Mouse (Mus musculus) testis, adult 2 months (tissue): Measurements from ENCODE around the gene Kcnc4.

Experiments
- CTCF ChIP-seq: fragments of 200-500 bp; IDR thresholded peaks from 2 replicates; pipeline ENCODE4 v1.5.1; 2012; ENCODE audit warnings: low read depth, mild to moderate bottlenecking, inconsistent platforms, low read length, moderate library complexity; ENCODE audit not compliant: control insufficient read depth, insufficient read depth, insufficient replicate concordance
- POLR2A ChIP-seq: fragments of 200-500 bp; IDR thresholded peaks from 2 replicates; pipeline ENCODE4 v1.6.1; 2012; ENCODE audit warnings: low read depth, mild to moderate bottlenecking, inconsistent platforms, low read length, moderate library complexity; ENCODE audit not compliant: control insufficient read depth

DNA sequence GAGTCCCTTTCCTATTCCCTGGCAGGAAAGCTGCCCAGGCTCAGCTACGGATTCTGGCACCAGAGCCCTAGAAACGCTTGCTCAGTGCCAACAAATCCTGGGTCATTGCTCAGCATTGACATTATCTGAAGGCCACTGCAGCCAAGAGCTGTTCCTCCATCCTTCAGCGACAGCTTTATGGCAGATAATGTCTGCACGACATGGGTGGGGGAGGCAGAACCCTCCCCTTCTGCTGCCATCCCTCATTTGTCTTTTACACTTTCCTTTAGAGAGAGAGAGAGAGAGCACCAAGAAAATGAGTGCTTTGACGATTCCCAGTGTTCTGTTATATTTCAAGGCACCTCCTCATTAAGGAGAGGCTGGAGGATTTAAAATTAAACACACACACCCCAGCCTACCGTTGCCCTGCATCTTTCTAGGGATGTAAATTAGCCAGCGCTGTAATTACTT, 42.4 kb upstream of the Kcnc4 start:
- TF ChIP-seq CTCF, result no peak
- TF ChIP-seq POLR2A, result no peak
